Mouse (Mus musculus) kidney, embryonic 15.5 days (tissue): ENCODE data around the gene Ptrh1. TPM values are rescaled to one million over a fixed set of nuclear protein-coding genes. Genes with fewer than 3 reads are reported as not detected.

ENCODE experiments used
- ATAC-seq: fragments of 200-750 bp; cut with Nextera tagmentation; replicated peaks from 2 replicates; pipeline ENCODE4 v1.8.0; 2017; ENCODE audit warnings: moderate TSS enrichment; ENCODE audit not compliant: low FRiP score
- H3K27ac ChIP-seq: fragments of 300-500 bp; sonication (generic); 2 replicates; pipeline ENCODE4 v1.5.1; 2015; ENCODE audit warnings: mild to moderate bottlenecking, inconsistent platforms
- H3K27me3 ChIP-seq: fragments of 300-500 bp; sonication (generic); 2 replicates; pipeline ENCODE4 v1.6.1; 2015; ENCODE audit warnings: inconsistent platforms
- H3K36me3 ChIP-seq: fragments of 300-500 bp; sonication (generic); 2 replicates; pipeline ENCODE4 v1.6.1; 2015; ENCODE audit warnings: inconsistent platforms
- H3K4me1 ChIP-seq: fragments of 300-500 bp; sonication (generic); 2 replicates; pipeline ENCODE4 v1.6.1; 2015; ENCODE audit warnings: inconsistent platforms
- H3K4me2 ChIP-seq: fragments of 300-500 bp; sonication (generic); 2 replicates; pipeline ENCODE4 v1.6.1; 2015; ENCODE audit warnings: moderate library complexity, mild to moderate bottlenecking, inconsistent platforms
- H3K4me3 ChIP-seq: fragments of 300-500 bp; sonication (generic); replicated peaks from 2 replicates; pipeline ENCODE4 v1.5.1; 2015; ENCODE audit warnings: mild to moderate bottlenecking, inconsistent platforms
- H3K9ac ChIP-seq: fragments of 300-500 bp; sonication (generic); 2 replicates; pipeline ENCODE4 v1.6.1; 2015; ENCODE audit warnings: mild to moderate bottlenecking, inconsistent platforms
- H3K9me3 ChIP-seq: fragments of 300-500 bp; sonication (generic); replicated peaks from 2 replicates; pipeline ENCODE4 v1.6.1; 2016; ENCODE audit warnings: inconsistent platforms
- WGBS: fragments of 180-500 bp; shearing (Covaris S2); methylation state at CpG from one replicate; pipeline ENCODE4 v1.1.7; 2015; ENCODE audit warnings: mixed read lengths; 5-methylcytosine and 5-hydroxymethylcytosine counted together
- polyA plus RNA-seq: library from polyadenylated mRNA; unstranded; fragments of >200 nt; fragmentation: Nextera tagmentation; extraction: Ambion mirVana; gene quantifications from 2 replicates; pipeline ENCODE4 v1.2.1, GENCODE M21; 2015

Gene Ptrh1
- polyA plus RNA-seq, 1 experiment from 2014 or later = 5.1 TPM

DNA sequence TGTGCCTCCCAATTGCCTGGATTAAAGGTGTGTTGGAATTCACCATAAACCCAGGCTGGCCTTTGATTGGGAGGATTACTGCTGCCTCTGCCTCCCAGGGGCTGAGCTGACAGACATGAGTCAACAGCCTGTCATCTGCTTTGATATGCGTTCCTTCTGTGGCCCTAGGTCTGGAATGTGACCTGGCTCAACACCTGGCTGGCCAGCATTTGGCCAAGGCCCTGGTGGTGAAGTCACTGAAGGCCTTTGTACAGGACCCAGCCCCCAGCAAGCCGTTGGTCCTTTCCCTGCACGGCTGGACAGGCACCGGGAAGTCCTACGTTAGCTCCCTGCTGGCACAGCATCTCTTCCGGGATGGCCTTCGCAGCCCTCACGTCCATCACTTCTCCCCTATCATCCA lies 17.1 kb upstream of the Ptrh1 start:
- Histone ChIP-seq H3K4me1 (peaks cover 18% of the 10 kb centered on the region), H3K36me3 (peaks cover 50% of the 10 kb centered on the region), H3K9me3 (no peaks in the 10 kb centered on the region), H3K27me3 (no peaks in the 10 kb centered on the region), H3K4me3 (no peak overlapping the region), H3K27ac (no peak overlapping the region), H3K4me2 (no peak overlapping the region), H3K9ac (no peak overlapping the region)
- WGBS = 69% methylated on average over 8 of the region's 8 CpGs
- no peak for ATAC-seq

DNA sequence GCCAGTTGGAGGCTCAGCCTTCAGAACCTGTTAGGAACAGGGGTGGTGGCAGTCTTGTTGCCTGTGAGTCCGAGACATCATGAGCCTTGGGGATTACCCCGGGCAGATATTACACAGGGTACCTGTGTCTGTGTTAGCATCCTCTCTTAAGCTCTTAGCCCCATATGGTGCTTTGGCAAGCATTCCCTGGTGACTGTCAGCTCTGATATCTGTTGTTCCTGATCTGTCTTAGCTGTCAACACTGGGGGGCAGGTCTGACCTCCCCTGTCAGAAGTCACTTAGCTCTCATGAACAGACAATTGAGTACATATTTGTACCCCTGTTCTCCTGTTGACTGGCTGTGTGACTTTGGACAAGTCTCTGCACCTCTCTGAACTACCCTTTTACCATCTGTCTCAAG lies 16.6 kb upstream of the Ptrh1 start:
- WGBS = 95% methylated on average over 2 of the region's 2 CpGs
- no peak overlapping the region for H3K4me2 ChIP-seq
- H3K27me3 ChIP-seq = no peaks in the 10 kb centered on the region
- H3K4me1 ChIP-seq = peaks cover 18% of the 10 kb centered on the region
- H3K4me3 ChIP-seq = no peak overlapping the region
- H3K36me3 ChIP-seq = peaks cover 48% of the 10 kb centered on the region
- no peak for ATAC-seq
- no peak overlapping the region for H3K27ac ChIP-seq
- no peaks in the 10 kb centered on the region for H3K9me3 ChIP-seq
- H3K9ac ChIP-seq = no peak overlapping the region

GRCm38 (mm10) chr2:32761361-32761760 lies 14.2 kb upstream of the Ptrh1 start:
- Histone ChIP-seq H3K4me1 (peaks cover 18% of the 10 kb centered on the region), H3K4me3 (no peak overlapping the region), H3K27ac (no peak overlapping the region), H3K36me3 (peaks cover 38% of the 10 kb centered on the region), H3K9ac (no peak overlapping the region), H3K4me2 (no peak overlapping the region), H3K27me3 (no peaks in the 10 kb centered on the region), H3K9me3 (no peaks in the 10 kb centered on the region)
- 91% methylated on average over 14 of the region's 14 CpGs for WGBS
- ATAC-seq = no peak

- WGBS = 90% methylated on average over 4 of the region's 4 CpGs
- no peaks in the 10 kb centered on the region for H3K27me3 ChIP-seq
- H3K9ac ChIP-seq = no peak overlapping the region
- peaks cover 15% of the 10 kb centered on the region for H3K4me1 ChIP-seq
- H3K4me3 ChIP-seq = no peak overlapping the region
- no peak for ATAC-seq
- no peak overlapping the region for H3K4me2 ChIP-seq
- H3K27ac ChIP-seq = no peak overlapping the region
- no peaks in the 10 kb centered on the region for H3K9me3 ChIP-seq
- peaks cover 38% of the 10 kb centered on the region for H3K36me3 ChIP-seq
Observed at GRCm38 (mm10) chr2:32761859-32762258, 13.7 kb upstream of the Ptrh1 start.

- 85% methylated on average over 3 of the region's 3 CpGs for WGBS
- peaks cover 10% of the 10 kb centered on the region for H3K4me1 ChIP-seq
- no peak overlapping the region for H3K4me2 ChIP-seq
- H3K27me3 ChIP-seq = no peaks in the 10 kb centered on the region
- no peak overlapping the region for H3K27ac ChIP-seq
- H3K36me3 ChIP-seq = peaks cover 38% of the 10 kb centered on the region
- ATAC-seq = no peak
- no peak overlapping the region for H3K9ac ChIP-seq
- H3K4me3 ChIP-seq = no peak overlapping the region
- no peaks in the 10 kb centered on the region for H3K9me3 ChIP-seq
Observed at GRCm38 (mm10) chr2:32763353-32763752, 12.2 kb upstream of the Ptrh1 start.

DNA sequence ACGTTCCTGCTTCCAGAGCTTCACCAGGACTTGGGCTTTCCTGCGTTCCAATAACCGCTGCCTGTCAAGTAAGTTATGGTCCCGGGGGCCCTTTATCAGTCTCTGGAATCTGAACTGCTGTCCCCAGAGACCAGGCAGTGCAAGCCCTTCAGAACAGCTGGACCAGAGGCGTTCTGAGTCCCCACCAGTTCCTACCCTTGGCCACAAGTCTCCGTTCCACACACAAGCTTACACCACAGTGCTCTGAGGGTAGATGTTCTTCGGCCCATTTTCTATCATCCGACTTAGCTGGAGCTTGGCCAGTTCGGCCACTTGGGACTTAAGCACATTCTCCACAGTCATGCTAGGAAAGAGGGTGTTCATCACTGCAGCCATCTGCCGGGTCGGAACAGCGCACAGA lies 8.3 kb upstream of the Ptrh1 start:
- no peaks in the 10 kb centered on the region for H3K27me3 ChIP-seq
- H3K4me2 ChIP-seq = no peak overlapping the region
- ATAC-seq = no peak
- no peak overlapping the region for H3K4me3 ChIP-seq
- no peak overlapping the region for H3K9ac ChIP-seq
- no peak overlapping the region for H3K27ac ChIP-seq
- 68% methylated on average over 12 of the region's 12 CpGs for WGBS
- peaks cover 12% of the 10 kb centered on the region; the same call in 1 of the 2 replicates for H3K4me1 ChIP-seq
- H3K9me3 ChIP-seq = no peaks in the 10 kb centered on the region
- peaks cover 13% of the 10 kb centered on the region for H3K36me3 ChIP-seq

DNA sequence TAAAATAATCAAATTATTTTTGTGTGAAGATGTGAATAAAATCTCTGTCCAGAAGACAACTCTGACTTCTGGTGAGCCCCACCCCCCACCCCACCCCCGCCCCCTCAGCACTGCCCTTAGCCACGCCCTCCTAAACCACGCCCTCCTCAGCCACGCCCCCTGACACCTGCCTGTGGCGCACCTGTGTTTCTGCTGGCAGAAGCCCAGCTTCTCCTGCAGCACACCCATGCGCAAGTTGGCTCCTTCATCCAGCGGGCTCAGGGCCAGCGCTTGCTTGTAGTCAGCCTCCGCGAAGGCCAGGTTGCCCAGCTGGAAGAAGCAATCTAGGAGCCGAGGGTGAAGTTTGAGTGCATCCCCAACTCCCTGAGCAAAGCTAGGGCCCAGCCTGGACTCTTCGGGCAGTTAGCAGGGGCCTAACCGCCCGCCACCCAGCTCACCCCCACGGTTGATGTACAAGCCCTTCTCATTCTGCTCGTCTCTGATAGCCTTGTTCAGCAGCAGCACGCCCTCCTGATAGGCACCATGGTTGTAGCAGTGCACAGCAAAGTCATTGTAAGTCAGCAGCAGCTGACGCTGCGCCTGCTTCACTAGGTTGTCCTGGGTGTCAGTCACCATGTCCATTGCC lies 6.8 kb upstream of the Ptrh1 start:
- ATAC-seq = no peak
- WGBS = 57% methylated on average over 19 of the region's 19 CpGs

DNA sequence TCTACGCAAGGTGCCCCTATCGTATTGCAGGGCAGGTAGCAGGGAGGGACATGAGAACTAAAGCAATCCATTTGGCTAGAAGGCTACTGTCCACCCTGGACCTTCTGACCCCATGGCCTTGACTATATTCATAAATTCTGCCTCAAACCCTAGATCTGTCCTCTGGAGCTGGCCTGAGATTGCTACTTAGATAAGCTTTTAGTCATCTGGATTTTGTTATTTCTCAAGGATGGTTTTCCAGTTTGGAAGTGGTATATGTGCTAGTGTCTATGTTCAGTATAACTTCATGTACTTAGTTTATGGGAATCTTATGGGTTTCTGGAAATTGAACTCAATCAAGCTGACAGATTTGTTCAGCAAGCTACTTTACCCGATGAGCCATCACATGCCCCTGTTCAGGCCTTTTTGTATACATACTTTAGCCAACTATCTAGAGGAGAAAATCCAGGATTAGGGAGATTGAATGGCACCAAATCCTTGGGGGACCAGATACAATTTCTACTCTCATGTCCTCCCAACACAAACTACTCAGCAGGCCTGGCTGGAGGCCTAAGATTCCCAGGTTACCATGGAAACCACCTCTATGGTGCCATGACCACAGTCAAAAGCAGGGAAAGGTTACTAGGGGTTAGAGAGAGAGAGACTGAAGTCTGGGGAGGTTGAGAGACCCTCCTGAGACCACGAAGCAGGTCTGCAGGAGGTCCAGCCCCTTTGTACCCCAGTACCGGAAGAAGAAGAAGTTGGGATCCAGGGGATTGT lies 6.1 kb upstream of the Ptrh1 start:
- Histone ChIP-seq H3K4me2 (no peak overlapping the region), H3K4me1 (peaks cover 12% of the 10 kb centered on the region; the same call in 1 of the 2 replicates), H3K4me3 (no peak overlapping the region), H3K27me3 (no peaks in the 10 kb centered on the region), H3K27ac (no peak overlapping the region), H3K36me3 (no peaks in the 10 kb centered on the region), H3K9ac (no peak overlapping the region), H3K9me3 (no peaks in the 10 kb centered on the region)
- ATAC-seq = no peak
- WGBS = 78% methylated on average over 5 of the region's 5 CpGs

More for the DNA sequence above, 6.8 kb upstream of the Ptrh1 start:
- Histone ChIP-seq H3K36me3 (no peaks in the 10 kb centered on the region), H3K4me2 (no peak overlapping the region), H3K9me3 (no peaks in the 10 kb centered on the region), H3K9ac (no peak overlapping the region), H3K4me1 (peaks cover 12% of the 10 kb centered on the region; the same call in 1 of the 2 replicates), H3K4me3 (no peak overlapping the region), H3K27ac (no peak overlapping the region), H3K27me3 (no peaks in the 10 kb centered on the region)

GRCm38 (mm10) chr2:32771886-32772285 lies 3.7 kb upstream of the Ptrh1 start:
- H3K4me1 ChIP-seq = peaks cover 23% of the 10 kb centered on the region
- no peak overlapping the region for H3K27ac ChIP-seq
- H3K4me2 ChIP-seq = no peak overlapping the region
- no peak overlapping the region for H3K9ac ChIP-seq
- no peaks in the 10 kb centered on the region for H3K36me3 ChIP-seq
- no peaks in the 10 kb centered on the region for H3K9me3 ChIP-seq
- no peaks in the 10 kb centered on the region for H3K27me3 ChIP-seq
- no peak for ATAC-seq
- 27% methylated on average over 12 of the region's 12 CpGs for WGBS
- H3K4me3 ChIP-seq = no peak overlapping the region

GRCm38 (mm10) chr2:32772626-32773279 lies 2.8 kb upstream of the Ptrh1 start:
- Histone ChIP-seq H3K36me3 (no peaks in the 10 kb centered on the region), H3K4me3 (no peak overlapping the region), H3K4me1 (peaks cover 20% of the 10 kb centered on the region), H3K27me3 (no peaks in the 10 kb centered on the region), H3K27ac (no peak overlapping the region), H3K9ac (no peak overlapping the region), H3K4me2 (no peak overlapping the region), H3K9me3 (no peaks in the 10 kb centered on the region)
- 78% methylated on average over 8 of the region's 8 CpGs for WGBS
- no peak for ATAC-seq

DNA sequence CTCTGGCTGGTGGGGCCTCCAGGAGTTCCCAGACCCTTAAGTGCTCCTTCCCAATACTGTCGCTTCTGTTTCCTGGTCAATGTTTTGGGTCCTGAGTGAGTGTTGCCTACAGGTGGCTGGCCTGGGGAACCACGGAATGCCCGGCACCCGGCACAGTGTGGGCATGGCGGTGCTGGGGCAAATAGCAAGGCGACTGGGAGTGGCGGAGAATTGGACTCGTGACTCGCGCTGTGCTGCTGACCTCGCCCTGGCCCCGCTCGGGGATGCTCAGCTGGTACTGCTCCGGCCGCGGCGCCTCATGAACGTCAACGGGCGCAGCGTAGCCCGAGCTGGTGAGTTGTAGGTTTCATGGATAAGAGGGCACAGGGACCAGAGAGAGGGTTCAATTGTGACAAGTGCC lies 606 bp downstream of the Ptrh1 start:
- no peak overlapping the region for H3K27ac ChIP-seq
- peak overlapping the region; percentile 61 for H3K4me3 ChIP-seq
- no peaks in the 10 kb centered on the region for H3K36me3 ChIP-seq
- H3K4me2 ChIP-seq = peak overlapping the region; percentile 87
- 16% methylated on average over 22 of the region's 22 CpGs for WGBS
- H3K9me3 ChIP-seq = no peaks in the 10 kb centered on the region
- no peak for ATAC-seq
- H3K27me3 ChIP-seq = no peaks in the 10 kb centered on the region
- peak overlapping the region; percentile 27; the same call in 1 of the 2 replicates for H3K9ac ChIP-seq
- peaks cover 15% of the 10 kb centered on the region for H3K4me1 ChIP-seq

DNA sequence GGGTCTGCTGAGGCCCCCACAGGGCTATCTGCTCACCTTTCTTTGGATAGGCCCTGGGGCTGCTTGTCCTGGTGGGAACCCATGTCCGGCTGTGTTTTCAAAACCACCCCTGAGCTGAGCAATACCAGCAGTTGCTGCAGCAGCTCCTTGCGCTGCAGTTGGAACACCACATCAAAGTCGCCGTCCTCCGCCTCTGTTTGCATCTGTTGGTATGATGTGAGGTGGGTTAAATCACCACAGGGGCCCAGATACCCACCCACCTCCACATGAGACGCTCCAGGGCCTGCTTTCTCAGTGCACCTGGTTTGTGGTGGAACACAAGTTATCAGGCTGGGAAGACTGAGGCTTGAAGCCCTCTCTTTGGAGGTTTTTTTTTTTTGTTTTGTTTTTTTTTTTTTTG lies 2.5 kb downstream of the Ptrh1 start:
- WGBS = 93% methylated on average over 6 of the region's 6 CpGs

More for the DNA sequence above, 2.5 kb downstream of the Ptrh1 start:
- Histone ChIP-seq H3K4me2 (no peak overlapping the region), H3K36me3 (no peaks in the 10 kb centered on the region), H3K9me3 (no peaks in the 10 kb centered on the region), H3K4me3 (no peak overlapping the region), H3K4me1 (peaks cover 11% of the 10 kb centered on the region), H3K9ac (no peak overlapping the region), H3K27me3 (no peaks in the 10 kb centered on the region), H3K27ac (no peak overlapping the region)
- no peak for ATAC-seq
